Mouse (Mus musculus) midbrain, embryonic 10.5 days (tissue): ENCODE results near the gene Map2k4. TPM values are rescaled to one million over a fixed set of nuclear protein-coding genes. Genes with fewer than 3 reads are reported as not detected.

Experiments
- DNase-seq: peaks from one replicate; pipeline ENCODE4 v3.0.0-alpha.2; 2017; ENCODE audit warnings: low spot score
- H3K27ac ChIP-seq: fragments of 300-500 bp; sonication (generic); replicated peaks from 2 replicates; pipeline ENCODE4 v1.5.1; 2016; ENCODE audit warnings: mild to moderate bottlenecking
- H3K27me3 ChIP-seq: fragments of 300-500 bp; sonication (generic); 2 replicates; pipeline ENCODE4 v1.6.1; 2016; ENCODE audit warnings: low read depth, mild to moderate bottlenecking; ENCODE audit not compliant: poor library complexity, severe bottlenecking
- H3K36me3 ChIP-seq: fragments of 300-500 bp; sonication (generic); 2 replicates; pipeline ENCODE4 v1.6.1; 2016; ENCODE audit warnings: mild to moderate bottlenecking, moderate library complexity
- H3K4me1 ChIP-seq: fragments of 300-500 bp; sonication (generic); 2 replicates; pipeline ENCODE4 v1.6.1; 2016
- H3K4me3 ChIP-seq: fragments of 300-500 bp; sonication (generic); 2 replicates; pipeline ENCODE4 v1.5.1; 2016; ENCODE audit warnings: mild to moderate bottlenecking, moderate library complexity
- H3K9me3 ChIP-seq: fragments of 300-500 bp; sonication (generic); replicated peaks from 2 replicates; pipeline ENCODE4 v1.6.1; 2016; ENCODE audit warnings: mild to moderate bottlenecking
- WGBS: fragments of 180-500 bp; shearing (Covaris S2); methylation state at CpG from one replicate; pipeline ENCODE4 v1.1.7; 2016; 5-methylcytosine and 5-hydroxymethylcytosine counted together
- microRNA counts: library from miRNA; unstranded; fragments of <30 nt; microRNA quantifications from one replicate; lab custom pipeline; 2017
- microRNA-seq: library from miRNA; unstranded; fragments of <30 nt; microRNA quantifications from one replicate; pipeline ENCODE4, GENCODE M21; 2017
- polyA plus RNA-seq: library from polyadenylated mRNA; unstranded; fragments of >200 nt; fragmentation: Nextera tagmentation; extraction: Ambion mirVana; gene quantifications from 2 replicates; pipeline ENCODE4 v1.2.1, GENCODE M21; 2016

Map2k4 gene
- polyA plus RNA-seq, 1 experiment from 2014 or later, result 62.8 TPM

DNA sequence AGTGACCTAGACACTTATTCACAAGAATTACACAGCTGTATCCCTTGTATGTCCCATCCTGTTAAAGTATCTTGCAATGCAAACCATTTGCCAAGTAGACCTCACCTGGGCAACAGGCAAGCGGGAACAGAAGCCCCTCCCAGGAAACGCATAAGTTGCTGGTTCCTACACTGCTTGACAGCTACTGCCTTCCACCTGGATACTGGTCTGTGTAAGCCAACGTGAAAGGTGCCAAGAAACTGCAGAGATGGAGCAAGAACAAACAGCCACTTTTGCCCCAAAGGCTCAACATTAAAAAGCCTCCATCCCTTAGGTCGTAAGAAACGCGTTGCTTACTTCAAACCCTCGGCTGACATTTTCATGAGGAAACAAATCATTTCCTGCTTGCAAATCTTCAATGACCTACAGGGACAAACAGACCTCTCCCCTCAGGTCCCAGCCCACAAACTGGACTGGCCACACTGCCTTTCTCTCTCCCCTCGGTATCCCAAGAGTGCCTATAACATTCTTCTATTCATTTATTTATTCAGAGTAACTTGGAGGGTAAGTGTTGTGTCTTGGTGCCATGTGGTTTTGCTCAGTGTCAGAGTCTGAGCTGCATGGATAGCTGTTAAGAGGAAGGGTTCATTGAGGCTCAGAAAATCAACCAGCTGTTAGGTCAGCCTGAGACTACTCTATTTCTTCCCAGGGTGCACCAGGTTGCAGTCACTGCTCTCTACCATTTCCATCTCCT is 126.1 kb downstream of the Map2k4 start:
- DNase-seq, result no peak
- H3K36me3 ChIP-seq, result no peaks in the 10 kb centered on the region
- H3K4me1 ChIP-seq, result no peaks in the 10 kb centered on the region
- no peak overlapping the region for H3K4me3 ChIP-seq
- no peak overlapping the region for H3K27ac ChIP-seq
- 0 out of 2 replicates have a peak, but pooled peaks cover 5% of the 10 kb centered on the region for H3K9me3 ChIP-seq
- 83% methylated on average over 8 of the region's 8 CpGs for WGBS
- H3K27me3 ChIP-seq, result no peaks in the 10 kb centered on the region

DNA sequence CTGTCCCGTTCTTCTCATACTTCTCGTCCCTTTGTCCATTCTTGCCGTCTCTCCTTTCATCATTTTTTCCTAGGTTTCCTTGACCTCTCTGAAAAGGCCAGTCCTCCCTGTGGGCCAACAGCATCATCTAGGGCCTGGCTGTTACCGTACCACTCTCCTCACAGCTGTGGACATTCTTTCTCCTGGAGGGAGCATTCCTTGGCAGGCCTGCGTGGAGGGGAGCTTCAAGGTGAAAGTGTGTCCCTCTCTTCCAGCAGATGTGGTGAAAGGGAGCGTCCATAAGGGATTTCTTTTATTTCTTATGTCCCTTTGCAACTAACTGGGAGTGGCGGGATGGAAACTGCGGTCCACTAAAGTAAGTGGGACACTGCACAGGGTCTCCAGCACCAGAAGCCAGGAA is 134.2 kb downstream of the Map2k4 start:
- no peaks in the 10 kb centered on the region for H3K4me1 ChIP-seq
- no peaks in the 10 kb centered on the region for H3K27me3 ChIP-seq
- no peak for DNase-seq
- 86% methylated on average over 8 of the region's 8 CpGs for WGBS
- H3K36me3 ChIP-seq, result no peaks in the 10 kb centered on the region
- no peak overlapping the region for H3K27ac ChIP-seq
- no peak overlapping the region for H3K4me3 ChIP-seq
- 0 out of 2 replicates have a peak, but pooled peaks cover 5% of the 10 kb centered on the region for H3K9me3 ChIP-seq

DNA sequence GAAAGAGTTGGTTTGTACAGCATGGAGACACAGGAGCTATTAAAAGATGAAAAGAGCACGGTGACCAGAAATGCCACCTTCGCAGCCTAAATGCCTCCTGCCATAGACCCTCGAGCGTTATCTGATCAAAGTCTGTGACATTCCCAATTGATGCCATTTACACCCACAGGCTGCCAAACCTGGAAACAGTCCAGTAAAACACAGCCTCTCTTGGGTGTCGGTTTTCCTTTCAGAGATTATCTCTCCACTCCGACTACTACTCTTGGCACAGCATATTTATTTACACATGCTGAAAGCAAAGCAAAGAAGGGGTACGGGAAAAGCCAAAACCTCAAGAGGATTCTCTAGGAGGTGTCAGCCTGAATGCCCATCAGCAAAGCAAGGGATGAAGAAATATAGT is 136.7 kb downstream of the Map2k4 start:
- H3K4me1 ChIP-seq, result no peaks in the 10 kb centered on the region
- H3K4me3 ChIP-seq, result no peak overlapping the region
- DNase-seq, result no peak
- H3K36me3 ChIP-seq, result no peaks in the 10 kb centered on the region
- H3K9me3 ChIP-seq, result no peaks in the 10 kb centered on the region
- H3K27ac ChIP-seq, result no peak overlapping the region
- no peaks in the 10 kb centered on the region for H3K27me3 ChIP-seq
- WGBS, result 76% methylated on average over 7 of the region's 7 CpGs

DNA sequence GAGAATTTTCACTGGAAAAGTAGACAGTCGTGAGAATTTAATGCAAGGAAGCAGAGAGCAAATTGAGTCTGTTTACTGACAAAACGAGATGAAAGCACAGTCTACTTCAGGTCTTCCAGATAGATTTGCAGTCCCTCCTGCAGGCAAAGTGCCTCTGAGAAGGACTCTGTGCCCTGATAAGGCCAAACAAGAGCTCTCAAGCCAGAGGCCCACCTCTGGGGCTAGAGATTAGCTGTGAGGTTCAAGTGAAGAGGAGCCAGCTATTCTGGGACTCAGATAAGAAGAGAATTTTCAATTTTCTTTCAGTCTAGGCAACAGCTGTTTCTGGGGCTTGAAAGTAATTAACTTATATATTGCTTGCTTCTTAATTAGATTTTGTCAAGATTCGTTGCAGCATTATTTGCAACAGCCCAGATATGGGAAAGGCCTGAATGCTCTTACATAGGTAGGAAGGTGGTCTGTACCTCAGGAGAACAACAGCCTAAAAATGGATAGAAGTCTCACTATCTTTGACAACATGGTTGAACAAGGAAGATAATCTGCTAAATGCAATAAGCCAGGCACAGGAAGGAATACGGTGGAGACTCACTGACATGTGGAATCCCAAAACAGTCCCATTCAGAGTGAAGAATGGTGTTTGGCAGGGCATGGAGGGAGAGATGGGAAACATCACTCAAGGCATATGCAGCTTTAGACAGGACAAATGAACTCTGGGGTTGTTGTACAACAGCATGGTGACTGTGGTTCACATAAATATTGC is 138.0 kb downstream of the Map2k4 start:
- 78% methylated on average over 4 of the region's 4 CpGs for WGBS
- H3K27ac ChIP-seq, result no peak overlapping the region

DNA sequence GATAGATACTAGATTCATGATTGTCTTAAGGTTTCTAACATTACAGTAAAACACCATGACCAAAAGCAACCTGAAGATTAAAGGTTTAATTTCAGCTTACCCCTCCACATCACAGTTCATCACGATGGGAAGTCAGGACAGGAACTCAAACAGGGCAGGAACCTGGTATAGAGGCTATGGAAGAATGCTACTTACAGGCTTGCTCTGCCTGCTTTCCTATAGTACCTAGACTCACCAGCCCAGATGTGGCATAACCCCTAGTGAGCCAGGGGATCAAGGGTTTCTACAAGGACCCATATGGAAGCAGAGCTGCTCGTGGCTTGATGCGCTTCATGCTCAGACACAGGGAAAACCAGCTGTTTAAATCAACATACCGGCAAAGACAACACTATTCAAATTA is 138.6 kb downstream of the Map2k4 start:
- no peaks in the 10 kb centered on the region for H3K9me3 ChIP-seq
- H3K4me1 ChIP-seq, result no peaks in the 10 kb centered on the region
- 88% methylated on average over 4 of the region's 4 CpGs for WGBS
- no peak for DNase-seq
- H3K36me3 ChIP-seq, result no peaks in the 10 kb centered on the region
- H3K4me3 ChIP-seq, result no peak overlapping the region
- H3K27me3 ChIP-seq, result no peaks in the 10 kb centered on the region
- H3K27ac ChIP-seq, result no peak overlapping the region

More for the DNA sequence above, 138.0 kb downstream of the Map2k4 start:
- Histone ChIP-seq H3K9me3 (no peaks in the 10 kb centered on the region), H3K27me3 (no peaks in the 10 kb centered on the region), H3K4me3 (no peak overlapping the region), H3K36me3 (no peaks in the 10 kb centered on the region), H3K4me1 (no peaks in the 10 kb centered on the region)
- no peak for DNase-seq

DNA sequence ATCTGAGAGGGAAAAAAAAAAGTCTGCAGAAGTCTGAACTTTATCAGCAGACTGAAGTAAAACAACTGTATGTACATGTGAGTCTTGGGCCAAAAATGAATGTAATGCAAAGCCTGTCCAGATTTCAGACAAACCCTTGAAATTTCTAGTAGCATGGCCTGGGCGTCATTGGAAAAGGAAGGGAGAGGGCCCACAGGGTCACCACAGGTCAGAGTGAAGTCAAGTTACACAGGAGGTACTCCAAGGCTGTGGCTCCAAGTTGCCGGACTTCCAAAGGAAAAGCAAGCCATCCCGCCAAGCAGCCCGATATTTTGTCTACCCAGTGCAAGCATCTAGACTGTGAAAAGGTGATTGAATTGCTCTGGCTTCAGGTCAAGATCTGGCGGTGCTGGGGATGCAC is 141.8 kb downstream of the Map2k4 start:
- Histone ChIP-seq H3K27ac (no peak overlapping the region), H3K9me3 (no peaks in the 10 kb centered on the region), H3K36me3 (no peaks in the 10 kb centered on the region), H3K27me3 (no peaks in the 10 kb centered on the region), H3K4me1 (no peaks in the 10 kb centered on the region), H3K4me3 (no peak overlapping the region)
- DNase-seq, result no peak
- 86% methylated on average over 5 of the region's 5 CpGs for WGBS

DNA sequence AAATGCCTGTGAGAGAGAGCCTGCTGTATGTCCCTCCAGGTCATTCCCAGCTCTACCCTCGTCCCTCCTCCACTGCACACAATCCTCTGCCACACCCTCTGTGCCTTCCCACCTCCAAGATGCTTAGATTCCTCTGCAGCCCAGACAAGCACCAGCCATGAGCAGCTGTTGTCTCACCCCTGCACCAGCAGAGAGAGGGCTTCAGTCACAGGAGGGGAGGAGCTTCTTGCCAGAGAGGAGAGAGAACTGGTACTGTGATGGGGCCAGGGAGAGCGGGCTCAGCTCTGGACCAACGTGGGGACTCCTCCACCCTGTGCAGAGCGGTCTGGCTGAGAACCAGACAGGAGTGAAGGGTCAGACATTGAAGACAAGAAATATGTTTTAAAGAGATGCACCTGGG is 143.6 kb downstream of the Map2k4 start:
- Histone ChIP-seq H3K27ac (no peak overlapping the region), H3K27me3 (no peaks in the 10 kb centered on the region), H3K9me3 (no peaks in the 10 kb centered on the region), H3K4me1 (no peaks in the 10 kb centered on the region), H3K36me3 (no peaks in the 10 kb centered on the region), H3K4me3 (no peak overlapping the region)
- DNase-seq, result no peak
- 66% methylated on average over 4 of the region's 4 CpGs for WGBS

DNA sequence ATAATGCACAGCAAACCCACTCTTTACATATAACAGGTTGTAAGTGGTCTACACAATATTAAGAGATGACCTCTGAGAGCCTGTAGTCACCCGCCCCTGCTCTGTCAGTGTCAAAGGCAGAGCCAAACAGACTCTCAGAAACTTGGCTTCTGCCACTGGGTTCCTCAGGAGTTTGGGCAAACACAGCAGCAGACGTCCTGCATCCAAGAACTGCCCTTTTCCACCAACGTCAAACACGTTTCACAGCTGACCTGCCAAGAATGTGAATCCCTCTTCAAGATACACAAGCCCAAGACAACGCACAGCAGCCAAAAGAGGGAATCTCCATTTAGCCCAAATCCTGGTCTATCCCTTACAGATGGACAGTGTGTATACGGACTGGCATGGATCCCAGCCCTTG is 147.8 kb downstream of the Map2k4 start:
- WGBS, result 88% methylated on average over 6 of the region's 6 CpGs
- DNase-seq, result no peak
- no peaks in the 10 kb centered on the region for H3K27me3 ChIP-seq
- no peak overlapping the region for H3K4me3 ChIP-seq
- no peak overlapping the region for H3K27ac ChIP-seq
- H3K9me3 ChIP-seq, result no peaks in the 10 kb centered on the region
- no peaks in the 10 kb centered on the region for H3K4me1 ChIP-seq
- no peaks in the 10 kb centered on the region for H3K36me3 ChIP-seq

MicroRNAs within 50 kb of the gene (microRNA counts, 519-probe panel; counts per million panel counts)
- not detected for microRNA mmu-miR-744 (lab: Ali Mortazavi, UCI)

Small RNAs within 50 kb of the gene (microRNA-seq; reads per million reads assigned to microRNA genes)
- 9,773 reads per million, percentile 94 among the genes with 10 or more reads in this experiment for gene Mir744

Other genes starting within 250 kb of the Map2k4 start
- 13.3 and 15.8 TPM in 2 replicates for gene Zkscan6, start 18.9 kb upstream of the Map2k4 start, polyA plus RNA-seq